Mouse (Mus musculus): ENCODE data around the gene Clint1.

GRCm38 (mm10) chr11:45805312-45805772 lies 46.5 kb upstream of the Clint1 start:
- TF ChIP-seq CTCF (IDR thresholded peaks at IDR 0.05) (no peak), EP300 (IDR thresholded peaks at IDR 0.05) (peak; percentile 85)
